Mouse (Mus musculus) liver, embryonic 14.5 days (tissue): ENCODE results near the gene Fmnl3. TPM values are rescaled to one million over a fixed set of nuclear protein-coding genes. Genes with fewer than 3 reads are reported as not detected.

Experiments used
- ATAC-seq: fragments of 200-750 bp; cut with Nextera tagmentation; 2 replicates; pipeline ENCODE4 v1.8.0; 2017; ENCODE audit warnings: moderate number of reproducible peaks, mild to moderate bottlenecking, moderate library complexity; ENCODE audit not compliant: insufficient read depth
- DNase-seq, 3 experiments: peaks; one replicate each; pipeline ENCODE4 v3.0.0-alpha.2; 2012 to 2013; ENCODE audit warnings: low read depth in 3 of 3, low spot score in 3 of 3
- H3K27ac ChIP-seq: fragments of 300-500 bp; sonication (generic); 2 replicates; pipeline ENCODE4 v1.5.1; 2014; ENCODE audit warnings: moderate library complexity, mild to moderate bottlenecking, control low read depth, inconsistent platforms
- H3K27me3 ChIP-seq: fragments of 300-500 bp; sonication (generic); 2 replicates; pipeline ENCODE4 v1.6.1; 2014; ENCODE audit warnings: mild to moderate bottlenecking, low read length, moderate library complexity; ENCODE audit not compliant: control insufficient read depth, insufficient read depth
- H3K36me3 ChIP-seq: fragments of 300-500 bp; sonication (generic); replicated peaks from 2 replicates; pipeline ENCODE4 v1.6.1; 2014; ENCODE audit warnings: low read depth; ENCODE audit not compliant: control insufficient read depth, insufficient read depth
- H3K4me1 ChIP-seq, 2 experiments: fragments of 200-500 bp in 1 of 2; fragments of 300-500 bp in 1 of 2; sonication (generic) in 1 of 2; replicated peaks; 2 replicates each; pipeline ENCODE4 v1.6.1; 2012 to 2014; ENCODE audit warnings: antibody characterized with exemption in 1 of 2, inconsistent platforms in 1 of 2, low read length in 1 of 2; ENCODE audit not compliant: control insufficient read depth in 2 of 2, insufficient read depth in 2 of 2
- H3K4me2 ChIP-seq: fragments of 300-500 bp; sonication (generic); 2 replicates; pipeline ENCODE4 v1.6.1; 2014; ENCODE audit warnings: low read depth, mild to moderate bottlenecking, control low read depth, moderate library complexity
- H3K4me3 ChIP-seq, 2 experiments: fragments of 200-500 bp in 1 of 2; fragments of 300-500 bp in 1 of 2; sonication (generic) in 1 of 2; 2 replicates each; pipeline ENCODE4 v1.5.1; 2012 to 2014; ENCODE audit warnings: low read depth in 2 of 2, low read length in 2 of 2, mild to moderate bottlenecking in 2 of 2, control low read depth in 1 of 2, inconsistent platforms in 1 of 2, moderate library complexity in 1 of 2; ENCODE audit not compliant: insufficient read depth in 1 of 2
- H3K9ac ChIP-seq: fragments of 300-500 bp; sonication (generic); replicated peaks from 2 replicates; pipeline ENCODE4 v1.6.1; 2014; ENCODE audit warnings: mild to moderate bottlenecking, control low read depth, moderate library complexity
- H3K9me3 ChIP-seq: fragments of 300-500 bp; sonication (generic); 2 replicates; pipeline ENCODE4 v1.6.1; 2016; ENCODE audit warnings: low read length, mixed read lengths; ENCODE audit not compliant: control insufficient read depth
- CTCF ChIP-seq: IDR thresholded peaks from 2 replicates; pipeline ENCODE4 v1.5.1; 2016; ENCODE audit warnings: antibody characterized with exemption, low read depth, control low read depth
- EP300 ChIP-seq: IDR thresholded peaks from 2 replicates; pipeline ENCODE4 v1.6.1; 2016; ENCODE audit warnings: antibody characterized with exemption, low read depth
- WGBS: fragments of 180-500 bp; shearing (Covaris S2); extraction: QIAGEN DNeasy Blood & Tissue Kit; methylation state at CpG from one replicate; pipeline ENCODE4 v1.1.7; 2014; ENCODE audit not compliant: insufficient replicate concordance; 5-methylcytosine and 5-hydroxymethylcytosine counted together
- polyA plus RNA-seq, 2 experiments: library from polyadenylated mRNA; depleted of rRNA in 1 of 2; stranded (reverse) in 1 of 2; unstranded in 1 of 2; fragments of >200 nt; fragmentation: Nextera tagmentation in 1 of 2; extraction: Ambion mirVana in 1 of 2; gene quantifications; 2 replicates each; pipeline versions ENCODE4 v1.2.1 to v1.2.3; 2012 to 2014

Gene Fmnl3
- polyA plus RNA-seq, 2 experiments, result 1.4 to 3.7 TPM

DNA sequence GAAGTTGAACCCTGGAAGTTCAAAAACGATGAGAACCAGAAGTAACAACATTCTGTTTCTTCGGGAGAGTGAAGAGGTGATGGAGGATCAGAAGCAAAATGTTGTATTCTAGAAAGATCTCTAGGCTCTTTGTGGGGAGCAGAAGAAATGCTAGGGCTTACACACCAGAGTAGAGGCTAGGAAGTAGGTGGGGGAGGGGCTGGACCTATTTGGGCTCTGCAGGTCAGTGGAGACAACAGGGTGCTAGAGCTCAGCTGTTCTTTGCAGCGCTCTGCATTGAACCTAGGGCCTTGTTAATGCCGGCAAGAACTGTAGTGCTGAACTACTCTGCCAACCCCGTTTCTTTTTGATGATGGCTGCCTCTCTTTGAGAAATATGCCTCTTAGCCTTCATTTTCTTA is 74.1 kb downstream of the Fmnl3 start:
- Histone ChIP-seq H3K4me3 (no peak overlapping the region), H3K9me3 (no peaks in the 10 kb centered on the region), H3K4me2 (no peak overlapping the region), H3K4me1 (peaks cover 0 to 10% of the 10 kb centered on the region in 2 experiments; a peak in 3 of 4 replicates), H3K27ac (no peak overlapping the region), H3K9ac (no peak overlapping the region), H3K36me3 (no peaks in the 10 kb centered on the region), H3K27me3 (no peaks in the 10 kb centered on the region)
- ATAC-seq (no peak), DNase-seq (no peak)
- TF ChIP-seq EP300 (no peak), CTCF (no peak)
- 43% methylated on average over 5 of the region's 5 CpGs for WGBS

- whole genome bisulfite sequencing, result 2% methylated on average over 14 of the region's 17 CpGs
- TF ChIP-seq EP300 (no peak), CTCF (no peak)
- DNase-seq, result no peak
Observed at GRCm38 (mm10) chr15:99295484-99295981, 74.7 kb downstream of the Fmnl3 start, which contains the start of gene Fam186b. Fam186b (minus strand) TSS chr15:99295888.

DNA sequence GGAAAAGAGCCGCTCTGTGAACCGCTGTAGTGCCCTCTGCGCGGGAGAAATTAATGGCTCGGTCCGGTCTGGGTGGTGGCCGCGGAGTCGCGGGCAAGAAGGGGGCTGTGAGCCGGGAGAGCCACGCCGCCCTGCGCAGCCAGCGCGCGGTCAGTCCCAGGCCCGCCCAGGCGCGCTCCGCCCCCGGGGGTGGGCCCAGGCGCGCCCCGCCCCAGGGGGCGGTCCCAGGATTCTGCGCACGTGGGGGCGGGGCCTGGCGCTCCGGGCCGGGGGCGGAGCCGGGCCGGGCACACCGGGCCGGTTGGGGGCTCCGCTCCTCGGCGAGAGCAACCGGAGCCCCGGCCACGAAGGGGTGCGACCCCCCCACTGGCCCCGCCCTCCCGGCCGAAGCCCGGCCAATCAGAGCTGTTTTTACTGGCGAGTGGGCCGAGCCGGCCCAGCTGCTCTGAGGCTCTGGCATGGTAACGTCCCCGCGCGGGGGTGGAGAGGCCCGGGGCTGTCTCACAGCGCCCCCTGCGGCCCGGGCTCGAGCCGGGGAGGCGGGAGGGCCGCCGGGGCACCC is 75.4 kb downstream of the Fmnl3 start, which contains the start of gene Prpf40b:
Gene Prpf40b, plus strand, starts transcription at position 275 of the 562 bp plus-strand sequence.
- Histone ChIP-seq H3K9ac (peak within 1 kb of the TSS; percentile 53), H3K9me3 (no peaks in the 10 kb centered on the region), H3K4me2 (peak within 1 kb of the TSS; percentile 84), H3K27ac (no peak within 1 kb of the TSS), H3K27me3 (no peaks in the 10 kb centered on the region), H3K4me1 (peaks cover 0 to 10% of the 10 kb centered on the region in 2 experiments; a peak in 3 of 4 replicates), H3K4me3 (peak within 1 kb of the TSS; percentile 76 to 77), H3K36me3 (no peaks in the 10 kb centered on the region)
- under 1% methylated on average over 60 of the region's 64 CpGs for WGBS
- TF ChIP-seq EP300, result no peak
- 0 out of 2 replicates have a peak, but pooled peaks have one; percentile 36 for TF ChIP-seq CTCF
- ATAC-seq (peak; percentile 96), DNase-seq (peak; percentile 53 to 55 (median 55))

More at GRCm38 (mm10) chr15:99295484-99295981, 74.7 kb downstream of the Fmnl3 start, which contains the start of gene Fam186b:
- no peak for ATAC-seq
- peaks cover 0 to 10% of the 10 kb centered on the region in 2 experiments; a peak in 3 of 4 replicates for H3K4me1 ChIP-seq
- H3K4me3 ChIP-seq, result peak within 1 kb of the TSS; percentile 76 to 77
- no peaks in the 10 kb centered on the region for H3K36me3 ChIP-seq
- H3K9ac ChIP-seq, result peak within 1 kb of the TSS; percentile 53
- no peaks in the 10 kb centered on the region for H3K27me3 ChIP-seq
- no peaks in the 10 kb centered on the region for H3K9me3 ChIP-seq
- peak within 1 kb of the TSS; percentile 84 for H3K4me2 ChIP-seq
- no peak within 1 kb of the TSS for H3K27ac ChIP-seq

DNA sequence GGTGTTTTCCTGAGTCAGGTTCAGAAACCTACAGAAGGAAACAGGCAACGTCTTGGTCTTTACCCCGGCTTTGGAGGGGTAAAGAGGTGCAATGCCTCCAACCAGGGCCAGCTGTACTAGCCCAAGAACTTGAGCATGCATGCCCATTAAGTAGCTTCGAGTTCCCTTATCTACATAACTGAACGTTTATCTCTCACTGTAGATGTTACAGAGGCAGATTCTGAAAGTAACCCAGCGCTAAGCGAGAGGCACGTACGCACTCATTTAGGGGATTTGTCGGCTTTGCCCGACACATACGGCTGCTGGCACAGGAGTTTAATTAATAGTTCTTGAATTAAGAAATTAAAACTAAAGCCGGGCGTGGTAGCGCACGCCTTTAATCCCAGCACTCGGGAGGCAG is 76.0 kb downstream of the Fmnl3 start:
- Histone ChIP-seq H3K4me2 (peak overlapping the region; percentile 84), H3K9ac (peak overlapping the region; percentile 51), H3K9me3 (no peaks in the 10 kb centered on the region), H3K4me3 (peak overlapping the region; percentile 76 to 77), H3K36me3 (no peaks in the 10 kb centered on the region), H3K27me3 (no peaks in the 10 kb centered on the region), H3K27ac (no peak overlapping the region), H3K4me1 (peaks cover 0 to 10% of the 10 kb centered on the region in 2 experiments; a peak in 3 of 4 replicates)
- TF ChIP-seq CTCF (no peak), EP300 (no peak)
- 7% methylated on average over 16 of the region's 16 CpGs for WGBS
- ATAC-seq (peak; percentile 13), DNase-seq (no peak)

DNA sequence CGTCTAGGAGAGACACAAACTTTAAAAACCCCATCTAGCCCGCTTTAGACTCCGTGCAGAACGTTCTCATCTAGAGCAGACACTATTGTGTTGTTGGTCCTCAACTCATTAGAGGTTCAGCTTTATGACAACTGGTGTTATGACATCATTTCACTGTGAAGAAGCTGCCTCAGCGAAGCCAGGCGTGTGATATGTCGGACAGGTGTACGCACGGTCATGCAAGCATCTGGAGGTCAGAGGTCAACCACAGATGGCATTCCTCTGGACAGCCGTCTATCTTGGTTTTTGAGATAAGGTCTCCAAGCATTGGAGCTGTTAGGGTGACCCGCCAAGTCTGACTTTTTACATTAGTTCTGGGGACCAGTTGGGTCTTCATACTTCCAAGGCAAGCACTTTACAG is 79.7 kb downstream of the Fmnl3 start:
- TF ChIP-seq CTCF, result no peak
- TF ChIP-seq EP300, result no peak
- DNase-seq, result no peak
- Histone ChIP-seq H3K27me3 (no peaks in the 10 kb centered on the region), H3K4me3 (no peak overlapping the region), H3K36me3 (no peaks in the 10 kb centered on the region), H3K27ac (no peak overlapping the region), H3K9me3 (no peaks in the 10 kb centered on the region), H3K9ac (no peak overlapping the region), H3K4me2 (no peak overlapping the region), H3K4me1 (peaks cover 0 to 6% of the 10 kb centered on the region in 2 experiments; a peak in 3 of 4 replicates)
- 68% methylated on average over 11 of the region's 11 CpGs for WGBS
- ATAC-seq, result no peak
